Mouse (Mus musculus): ENCODE results near the gene Cdkl4.

Cdkl4 gene

DNA sequence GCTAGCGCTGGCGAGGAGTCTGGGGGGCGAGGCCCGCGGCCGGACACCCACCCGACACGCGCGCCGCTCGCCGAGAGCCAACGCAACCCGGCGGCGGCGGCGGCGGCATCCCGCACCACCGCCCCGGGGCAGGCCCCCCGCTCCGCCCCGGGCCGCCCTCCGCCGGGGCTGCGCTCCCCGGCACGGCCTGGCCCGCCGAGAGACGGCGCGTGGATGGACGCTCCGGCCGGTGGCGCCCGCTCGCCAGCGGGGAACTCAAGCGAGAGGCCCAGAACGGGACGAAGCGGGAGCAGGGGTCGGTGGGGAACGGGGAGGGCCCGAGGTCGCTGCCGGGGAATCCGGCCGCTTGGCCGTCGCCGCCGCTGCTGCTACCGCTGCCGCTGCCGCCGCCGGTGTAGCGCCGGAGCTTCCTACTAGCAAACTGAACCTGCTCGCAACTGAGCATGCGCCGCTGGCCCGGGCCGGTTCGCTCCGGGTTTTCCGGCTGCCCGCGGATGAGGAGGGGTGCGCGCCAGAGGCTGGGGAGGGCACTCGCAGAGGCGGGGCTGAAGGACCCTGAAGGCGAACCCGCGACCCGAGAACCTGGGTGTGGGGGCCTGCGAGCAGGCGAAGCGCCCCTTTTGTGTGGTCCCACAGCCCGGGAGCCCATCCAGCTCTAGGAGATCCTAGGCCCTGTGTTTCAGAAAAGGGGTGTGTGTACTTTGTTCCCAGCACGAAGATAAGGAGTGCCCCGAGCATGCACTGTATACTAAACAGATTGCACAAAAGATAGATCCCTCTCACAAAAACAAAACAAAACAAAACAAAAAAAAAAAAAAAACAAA, 97.4 kb downstream of the Cdkl4 start, which contains the start of gene Sos1:
Sos1 (minus strand) TSS at position 423 of the 824 bp plus-strand sequence.
- peak; percentile 95 for DNase-seq (ENCODE audit: low spot score)

DNA sequence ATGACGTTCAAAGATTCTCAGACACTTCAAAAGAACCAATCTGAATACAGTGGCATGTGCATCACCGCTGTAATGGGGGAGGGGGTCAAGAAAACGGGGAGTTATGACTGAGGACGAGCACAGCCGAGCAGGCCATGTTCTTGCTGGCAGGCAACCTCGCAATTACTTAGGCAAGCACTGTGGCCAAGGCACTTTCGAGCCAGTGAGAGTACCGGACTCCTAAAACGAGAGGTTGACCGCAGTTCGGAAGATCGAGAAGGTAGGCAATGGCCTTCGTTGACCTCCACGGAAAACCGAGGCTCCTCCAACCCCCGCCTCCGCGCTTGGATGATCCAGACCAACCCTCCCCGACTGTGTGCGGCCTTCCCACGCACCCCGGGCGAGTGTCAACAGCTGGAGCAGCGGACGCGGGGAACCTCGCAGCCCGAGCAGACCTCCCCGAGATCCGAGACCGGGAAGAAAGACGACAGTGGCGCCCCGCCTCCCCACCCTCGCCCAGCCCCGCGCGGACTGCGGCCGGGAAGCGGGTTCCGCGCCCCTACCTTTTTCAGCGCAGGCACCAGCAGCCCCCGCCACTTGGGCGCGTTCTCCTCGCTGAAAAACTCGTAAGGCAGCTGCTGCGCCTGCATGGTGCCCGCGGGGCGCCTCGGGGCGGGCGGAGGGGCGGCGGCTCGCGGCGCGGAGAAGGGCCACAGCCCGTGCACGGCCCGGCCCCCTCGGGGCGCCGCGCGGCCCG, 98.2 kb downstream of the Cdkl4 start:
- peak; percentile 62 for DNase-seq (ENCODE audit: low spot score)

DNA sequence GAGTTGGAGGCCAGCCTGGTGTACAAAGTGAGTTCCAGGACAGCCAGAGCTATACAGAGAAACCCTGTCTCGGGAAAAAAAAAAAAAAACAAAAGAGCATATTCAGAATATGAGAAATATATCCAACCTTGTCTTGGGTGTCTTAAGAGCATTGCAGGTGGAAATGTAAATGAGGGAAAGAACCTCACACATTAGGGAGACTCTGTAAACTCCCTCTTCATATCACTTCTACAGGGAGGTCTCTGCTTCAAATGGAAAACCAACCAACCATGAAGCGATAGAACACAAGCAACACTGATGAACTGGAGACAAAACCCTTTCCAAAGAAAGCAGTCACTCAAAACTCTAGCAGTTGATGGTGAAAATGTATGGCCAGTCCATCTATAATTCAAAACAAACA, 99.9 kb downstream of the Cdkl4 start:
- no peak for DNase-seq (ENCODE audit: low spot score)

GRCm38 (mm10) chr17:80476496-80476895, 101.1 kb downstream of the Cdkl4 start:
- DNase-seq (ENCODE audit: low spot score) = no peak
